Mouse (Mus musculus): ENCODE measurements around the gene H2-Ob. TPM values are rescaled to one million over a fixed set of nuclear protein-coding genes. Genes with fewer than 3 reads are reported as not detected.
A peak's percentile ranks its signal among the peaks of the same experiment; 100 is the strongest.

Gene H2-Ob
- polyA plus RNA-seq, 1 experiment from 2014 or later, result 0.16 TPM

DNA sequence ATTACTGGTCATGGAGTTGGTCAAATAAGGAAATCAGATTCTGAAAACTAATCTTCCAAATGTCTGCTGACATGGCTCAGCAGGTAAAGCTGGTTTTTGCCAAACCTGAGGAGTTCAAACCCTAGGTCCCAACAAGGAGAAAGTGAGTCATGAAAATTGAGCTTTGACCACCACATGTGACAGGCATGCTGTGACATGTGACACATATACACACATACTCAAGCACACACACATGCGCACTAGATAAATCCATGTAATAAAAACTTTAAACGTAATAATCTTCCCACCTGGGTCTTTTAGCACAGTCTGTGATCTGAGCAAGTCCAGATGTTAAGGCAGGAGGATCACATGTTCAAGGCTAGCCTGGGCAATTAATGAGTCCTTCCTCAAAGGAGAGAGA is 65.1 kb downstream of the H2-Ob start:
- ATAC-seq (ENCODE audit: low FRiP score, low TSS enrichment) (peak; percentile 9; the same call in 1 of the 2 replicates), DNase-seq (ENCODE audit: low spot score) (no peak)
- WGBS, result 77% methylated on average over 2 of the region's 2 CpGs
- no peaks in the 10 kb centered on the region for H3K27me3 ChIP-seq (ENCODE audit: control insufficient read depth, insufficient read depth, low read length)
- TF ChIP-seq CTCF (IDR thresholded peaks at IDR 0.05; ENCODE audit: low read depth) (no peak), EP300 (optimal IDR thresholded peaks at IDR 0.05) (no peak)
- no peak overlapping the region for H3K9ac ChIP-seq (ENCODE audit: low read length)
- no peaks in the 10 kb centered on the region for H3K4me1 ChIP-seq (replicated peaks; ENCODE audit: control insufficient read depth, insufficient read depth)
- no peaks in the 10 kb centered on the region for H3K9me3 ChIP-seq (ENCODE audit: control insufficient read depth, low read length)
- no peak overlapping the region for H3K4me3 ChIP-seq (ENCODE audit: low read depth, low read length)
- no peak overlapping the region for H3K4me2 ChIP-seq (replicated peaks; ENCODE audit: low read depth)
- H3K36me3 ChIP-seq (ENCODE audit: control insufficient read depth, insufficient read depth, low read length), result no peaks in the 10 kb centered on the region
- H3K27ac ChIP-seq (replicated peaks), result no peak overlapping the region

Other genes with a start within 250 kb of the H2-Ob start
- 129 and 130 TPM in 2 replicates for gene H2-K1, start 238.6 kb upstream of the H2-Ob start, polyA plus RNA-seq (2015; fragmentation: Nextera tagmentation; extraction: Ambion mirVana)
- gene Ring1, start 214.2 kb upstream of the H2-Ob start, polyA plus RNA-seq (2015; fragmentation: Nextera tagmentation; extraction: Ambion mirVana), result 13.3 and 14.6 TPM in 2 replicates
- gene H2-Ke6, start 210.8 kb upstream of the H2-Ob start, polyA plus RNA-seq (2015; fragmentation: Nextera tagmentation; extraction: Ambion mirVana), result 37.6 and 42.4 TPM in 2 replicates
- gene Slc39a7, start 207.2 kb upstream of the H2-Ob start, polyA plus RNA-seq (2015; fragmentation: Nextera tagmentation; extraction: Ambion mirVana), result 114 and 118 TPM in 2 replicates
- gene Rxrb, start 207.1 kb upstream of the H2-Ob start, polyA plus RNA-seq (2015; fragmentation: Nextera tagmentation; extraction: Ambion mirVana), result 25.0 and 26.9 TPM in 2 replicates
- 0.18 and 0.29 TPM in 2 replicates for gene Col11a2, start 199.5 kb upstream of the H2-Ob start, polyA plus RNA-seq (2015; fragmentation: Nextera tagmentation; extraction: Ambion mirVana)
- gene H2-Oa, start 146.6 kb upstream of the H2-Ob start, polyA plus RNA-seq (2015; fragmentation: Nextera tagmentation; extraction: Ambion mirVana), result 0.25 and 0.29 TPM in 2 replicates
- gene H2-DMa, start 119.4 kb upstream of the H2-Ob start, polyA plus RNA-seq (2015; fragmentation: Nextera tagmentation; extraction: Ambion mirVana), result 9.1 and 9.5 TPM in 2 replicates
- 45.0 and 48.1 TPM in 2 replicates for gene Brd2, start 116.3 kb upstream of the H2-Ob start, polyA plus RNA-seq (2015; fragmentation: Nextera tagmentation; extraction: Ambion mirVana)
- 0.45 and 0.53 TPM in 2 replicates for gene H2-DMb2, start 95.6 kb upstream of the H2-Ob start, polyA plus RNA-seq (2015; fragmentation: Nextera tagmentation; extraction: Ambion mirVana)
- gene H2-DMb1, start 85.8 kb upstream of the H2-Ob start, polyA plus RNA-seq (2015; fragmentation: Nextera tagmentation; extraction: Ambion mirVana), result 2.1 and 2.6 TPM in 2 replicates
- gene Tap1, start 51.4 kb upstream of the H2-Ob start, polyA plus RNA-seq (2015; fragmentation: Nextera tagmentation; extraction: Ambion mirVana), result 7.0 and 8.3 TPM in 2 replicates
- gene Psmb9, start 51.1 kb upstream of the H2-Ob start, polyA plus RNA-seq (2015; fragmentation: Nextera tagmentation; extraction: Ambion mirVana), result 11.9 and 12.8 TPM in 2 replicates
- 15.5 and 16.2 TPM in 2 replicates for gene Psmb8, start 41.2 kb upstream of the H2-Ob start, polyA plus RNA-seq (2015; fragmentation: Nextera tagmentation; extraction: Ambion mirVana)
- gene Tap2, start 35.4 kb upstream of the H2-Ob start, polyA plus RNA-seq (2015; fragmentation: Nextera tagmentation; extraction: Ambion mirVana), result 5.8 and 5.9 TPM in 2 replicates
- 19.3 and 20.1 TPM in 2 replicates for gene H2-Ab1, start 18.8 kb downstream of the H2-Ob start, polyA plus RNA-seq (2015; fragmentation: Nextera tagmentation; extraction: Ambion mirVana)
- gene H2-Aa, start 48.9 kb downstream of the H2-Ob start, polyA plus RNA-seq (2015; fragmentation: Nextera tagmentation; extraction: Ambion mirVana), result 6.8 and 8.2 TPM in 2 replicates
- gene H2-Eb1, start 67.0 kb downstream of the H2-Ob start, polyA plus RNA-seq (2015; fragmentation: Nextera tagmentation; extraction: Ambion mirVana), result 5.6 and 6.7 TPM in 2 replicates
- not detected in 2 replicates for gene H2-Eb2, start 86.8 kb downstream of the H2-Ob start, polyA plus RNA-seq (2015; fragmentation: Nextera tagmentation; extraction: Ambion mirVana)
- 0.13 and 0.16 TPM in 2 replicates for gene Btnl2, start 115.9 kb downstream of the H2-Ob start, polyA plus RNA-seq (2015; fragmentation: Nextera tagmentation; extraction: Ambion mirVana)
- 0.04 TPM in 1 of 2 replicates, not detected in the other for gene Btnl1, start 138.2 kb downstream of the H2-Ob start, polyA plus RNA-seq (2015; fragmentation: Nextera tagmentation; extraction: Ambion mirVana)
- 0.59 and 0.86 TPM in 2 replicates for gene BC051142, start 159.9 kb downstream of the H2-Ob start, polyA plus RNA-seq (2015; fragmentation: Nextera tagmentation; extraction: Ambion mirVana)
- 4.7 and 5.0 TPM in 2 replicates for gene Btnl4, start 238.4 kb downstream of the H2-Ob start, polyA plus RNA-seq (2015; fragmentation: Nextera tagmentation; extraction: Ambion mirVana)

Data from stomach, postnatal 0 days (tissue).